ENCODE assay signal across 10 mouse cellular contexts in genomic region chr9:106883085-106883484, GRCm38 (mm10). TPM values are rescaled to one million over a fixed set of nuclear protein-coding genes. Genes with fewer than 3 reads are reported as not detected.
DNase-seq lines count a peak whose midpoint lies in the region; ATAC-seq lines count a peak whose summit lies in the region.
"Had no signal": no experiment of that assay in that cellular context is flagged by ENCODE, and none has a peak within 500 bp of the region (broad histone marks: within the 10 kb centered on the region; RNA-seq: fewer than 3 reads in every experiment).

No protein-coding gene starts in this region.

- H3K9me3 ChIP-seq in liver, embryonic 11.5 days (ENCODE audit: control insufficient read depth, low read length): no peaks in the 10 kb centered on the region
- no peaks in the 10 kb centered on the region for H3K9me3 ChIP-seq in forebrain, embryonic 11.5 days (ENCODE audit: control insufficient read depth, low read length)
- no peaks in the 10 kb centered on the region for H3K9me3 ChIP-seq in intestine, embryonic 15.5 days
- H3K9me3 ChIP-seq in midbrain, embryonic 16.5 days (replicated peaks; ENCODE audit: control insufficient read depth, low read length, poor library complexity, severe bottlenecking): no peaks in the 10 kb centered on the region

- WGBS in liver, embryonic 11.5 days: 81% methylated on average over 3 of the region's 3 CpGs
- WGBS in forebrain, embryonic 11.5 days: 86% methylated on average over 3 of the region's 3 CpGs
- 79% methylated on average over 3 of the region's 3 CpGs for WGBS in intestine, embryonic 15.5 days
- 78% methylated on average over 3 of the region's 3 CpGs for WGBS in midbrain, embryonic 16.5 days

- no peak for DNase-seq in liver, embryonic 11.5 days (ENCODE audit: low spot score)
- no peak for DNase-seq in liver
- no peak for DNase-seq in forebrain, embryonic 11.5 days (ENCODE audit: low spot score)
- DNase-seq in layer of hippocampus, postnatal 25 days (ENCODE audit: extremely low spot score in 1 of 2, low spot score in 1 of 2): no peak
- no peak for DNase-seq in embryo, embryonic 9.5 days (ENCODE audit: extremely low spot score)
- DNase-seq in urinary bladder, postnatal 10 days (ENCODE audit: low spot score): no peak
- DNase-seq: embryo, embryonic 11 days; thymus, postnatal 36 days had no signal

- ATAC-seq in liver, embryonic 11.5 days (replicated peaks; ENCODE audit: low FRiP score): no peak
- no peak for ATAC-seq in forebrain, embryonic 11.5 days (replicated peaks; ENCODE audit: low FRiP score)
- ATAC-seq in intestine, embryonic 15.5 days: no peak
- ATAC-seq in midbrain, embryonic 16.5 days: no peak

- no peaks in the 10 kb centered on the region for H3K27me3 ChIP-seq in liver, embryonic 11.5 days (replicated peaks; ENCODE audit: control insufficient read depth, insufficient read depth, low read length)
- H3K27me3 ChIP-seq in forebrain, embryonic 11.5 days (ENCODE audit: control insufficient read depth, insufficient read depth, low read length): no peaks in the 10 kb centered on the region
- H3K27me3 ChIP-seq in intestine, embryonic 15.5 days (replicated peaks): no peaks in the 10 kb centered on the region
- H3K27me3 ChIP-seq in midbrain, embryonic 16.5 days (ENCODE audit: control insufficient read depth, insufficient read depth, low read depth, low read length): no peaks in the 10 kb centered on the region

- 0 out of 2 replicates have a peak overlapping the region, but pooled peaks have one; percentile 25 for H3K9ac ChIP-seq in liver, embryonic 11.5 days (ENCODE audit: low read depth, low read length)
- peak overlapping the region; percentile 20; the same call in 1 of the 2 replicates for H3K9ac ChIP-seq in forebrain, embryonic 11.5 days (ENCODE audit: low read length)
- 0 out of 2 replicates have a peak overlapping the region, but pooled peaks have one; percentile 17 for H3K9ac ChIP-seq in intestine, embryonic 15.5 days
- H3K9ac ChIP-seq in midbrain, embryonic 16.5 days (ENCODE audit: low read depth, low read length): no peak overlapping the region

- H3K36me3 ChIP-seq in liver, embryonic 11.5 days (ENCODE audit: control insufficient read depth, insufficient read depth, low read length): peaks cover 18% of the 10 kb centered on the region
- peaks cover 5% of the 10 kb centered on the region for H3K36me3 ChIP-seq in forebrain, embryonic 11.5 days (ENCODE audit: control insufficient read depth, insufficient read depth, low read length)
- peaks cover 31% of the 10 kb centered on the region for H3K36me3 ChIP-seq in intestine, embryonic 15.5 days
- H3K36me3 ChIP-seq in midbrain, embryonic 16.5 days (ENCODE audit: control insufficient read depth, insufficient read depth, low read length): peaks cover 15% of the 10 kb centered on the region

- no peak overlapping the region for H3K27ac ChIP-seq in liver, embryonic 11.5 days (ENCODE audit: low read depth, low read length)
- no peak overlapping the region for H3K27ac ChIP-seq in forebrain, embryonic 11.5 days (ENCODE audit: low read depth, low read length)
- no peak overlapping the region for H3K27ac ChIP-seq in intestine, embryonic 15.5 days
- H3K27ac ChIP-seq in midbrain, embryonic 16.5 days (ENCODE audit: low read length): no peak overlapping the region

- peaks cover 32% of the 10 kb centered on the region for H3K4me1 ChIP-seq in liver, embryonic 11.5 days (replicated peaks; ENCODE audit: control insufficient read depth, insufficient read depth, low read length)
- H3K4me1 ChIP-seq in forebrain, embryonic 11.5 days (replicated peaks; ENCODE audit: control insufficient read depth, insufficient read depth, low read length): peaks cover 27% of the 10 kb centered on the region
- peaks cover 35% of the 10 kb centered on the region for H3K4me1 ChIP-seq in intestine, embryonic 15.5 days (replicated peaks)
- H3K4me1 ChIP-seq in midbrain, embryonic 16.5 days (ENCODE audit: control insufficient read depth, insufficient read depth, low read length): peaks cover 52% of the 10 kb centered on the region

- peak overlapping the region; percentile 15; the same call in 1 of the 2 replicates for H3K4me3 ChIP-seq in liver, embryonic 11.5 days (ENCODE audit: low read depth, low read length)
- peak overlapping the region; percentile 6; the same call in 1 of the 2 replicates for H3K4me3 ChIP-seq in forebrain, embryonic 11.5 days (ENCODE audit: low read depth, low read length)
- no peak overlapping the region for H3K4me3 ChIP-seq in intestine, embryonic 15.5 days (replicated peaks)
- H3K4me3 ChIP-seq in midbrain, embryonic 16.5 days (ENCODE audit: low read depth, low read length): no peak overlapping the region

- H3K4me2 ChIP-seq in liver, embryonic 11.5 days: peak overlapping the region; percentile 39; the same call in 1 of the 2 replicates
- peak overlapping the region; percentile 8; the same call in 1 of the 2 replicates for H3K4me2 ChIP-seq in forebrain, embryonic 11.5 days (ENCODE audit: low read depth, low read length, severe bottlenecking)
- H3K4me2 ChIP-seq in intestine, embryonic 15.5 days (replicated peaks): peak overlapping the region; percentile 33
- peak overlapping the region; percentile 42; the same call in 1 of the 2 replicates for H3K4me2 ChIP-seq in midbrain, embryonic 16.5 days (ENCODE audit: low read length)

RNA-seq across cellular contexts. Expression of gene Rbm15b, which starts 4.1 kb away (rescaled TPM):
- 10.9 and 11.4 TPM in 2 replicates for polyA plus RNA-seq in liver, embryonic 11.5 days (2014; fragmentation: Nextera tagmentation; extraction: Ambion mirVana)
- polyA plus RNA-seq in forebrain, embryonic 11.5 days (2014; fragmentation: Nextera tagmentation; extraction: Ambion mirVana): 35.6 and 43.6 TPM in 2 replicates
- 7.4 and 7.7 TPM in 2 replicates for polyA plus RNA-seq in intestine, embryonic 15.5 days (2015; fragmentation: Nextera tagmentation; extraction: Ambion mirVana)
- polyA plus RNA-seq in midbrain, embryonic 16.5 days (2015; fragmentation: Nextera tagmentation; extraction: Ambion mirVana): 11.6 and 12.6 TPM in 2 replicates
- total RNA-seq in layer of hippocampus, postnatal 25 days (2021): 10 to 100 TPM; 50.1 to 51.6 TPM

RNA-seq across cellular contexts. Expression of gene Manf, which starts 8.7 kb away (rescaled TPM):
- polyA plus RNA-seq in liver, embryonic 11.5 days (2014; fragmentation: Nextera tagmentation; extraction: Ambion mirVana): 352 TPM in 2 replicates
- polyA plus RNA-seq in forebrain, embryonic 11.5 days (2014; fragmentation: Nextera tagmentation; extraction: Ambion mirVana): 242 and 264 TPM in 2 replicates
- 360 and 388 TPM in 2 replicates for polyA plus RNA-seq in intestine, embryonic 15.5 days (2015; fragmentation: Nextera tagmentation; extraction: Ambion mirVana)
- 180 and 183 TPM in 2 replicates for polyA plus RNA-seq in midbrain, embryonic 16.5 days (2015; fragmentation: Nextera tagmentation; extraction: Ambion mirVana)
- 100 to 1,000 TPM; 112 to 146 TPM for total RNA-seq in layer of hippocampus, postnatal 25 days (2021)

Comparison
In these comparisons a context has a peak if more than half of its experiments do, and no peak if none do; other contexts are left out.
1. H3K4me3 ChIP-seq: peak in liver, embryonic 11.5 days (single experiment) and forebrain, embryonic 11.5 days (single experiment); none in intestine, embryonic 15.5 days (single experiment) and midbrain, embryonic 16.5 days (single experiment).
2. Peak in every context shown above with its lines, with median percentiles within 50 percentile points of each other: H3K4me2 ChIP-seq.